Mouse (Mus musculus): Measurements from ENCODE around the gene Atxn3. TPM values are rescaled to one million over a fixed set of nuclear protein-coding genes. Genes with fewer than 3 reads are reported as not detected.
"Not testable (repeated sequence)": the region's sequence is repeated elsewhere in the genome, so short reads cannot be mapped to it uniquely, and the experiment has no call there.

The Atxn3 gene
- total and polyA plus RNA-seq, 2 experiments from 2014 or later, result 8.9 to 13.7 TPM

DNA sequence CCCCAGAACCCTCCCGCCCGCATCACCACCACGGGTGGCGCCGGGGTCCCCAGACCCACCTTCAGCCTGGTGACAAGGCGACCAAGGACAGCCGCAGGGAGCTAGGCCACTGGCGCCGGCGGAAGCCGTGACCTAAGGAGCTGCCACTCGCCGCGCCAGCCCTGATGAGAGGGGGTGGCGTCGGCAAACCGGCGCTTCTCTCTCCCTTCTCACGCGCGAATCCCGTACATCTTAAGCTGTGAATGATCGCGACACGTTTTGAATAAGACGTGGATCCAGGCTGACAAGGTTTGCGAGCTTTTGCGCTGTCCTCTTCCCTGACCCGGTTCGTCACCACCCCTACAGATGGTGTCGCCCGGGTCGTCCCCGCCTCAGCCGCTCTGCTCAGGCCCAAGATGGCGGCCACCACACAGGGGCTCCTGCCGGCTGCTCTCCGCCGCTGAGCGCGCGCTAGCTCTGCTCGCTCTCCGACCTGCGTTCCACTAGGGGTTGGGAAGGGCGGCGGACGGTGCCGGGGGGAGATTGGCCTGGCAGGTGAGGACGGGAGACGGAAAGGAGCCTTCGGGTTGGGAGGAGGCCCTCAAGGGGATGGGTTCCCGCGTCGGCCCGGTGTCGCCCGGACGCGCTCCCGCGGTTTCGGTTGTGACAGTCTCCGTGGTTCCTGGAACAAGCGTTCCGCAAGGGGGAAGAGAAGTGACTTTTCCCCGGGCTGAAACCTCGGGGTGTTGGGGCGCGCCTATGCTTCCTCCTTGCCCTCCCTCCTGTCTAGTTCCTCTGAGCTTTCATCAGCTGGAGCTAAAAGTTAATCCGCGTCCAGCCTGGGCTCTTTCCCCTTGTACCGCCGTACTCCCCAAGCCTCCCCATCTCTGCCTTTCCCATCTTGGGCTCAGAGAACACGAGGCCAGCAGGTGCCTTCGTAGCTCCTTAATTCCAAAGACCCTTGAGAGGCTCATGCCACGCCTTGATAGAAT, 17.8 kb upstream of the Atxn3 start, which contains the start of gene Cpsf2:
TSS of gene Cpsf2 (plus strand) at position 388 of the 971 bp plus-strand sequence.
- peak within 1 kb of the TSS; percentile 95 for H3K9ac ChIP-seq
- WGBS, result under 1% methylated on average over 77 of the region's 77 CpGs
- H3K27ac ChIP-seq (ENCODE audit: low read depth, low read length), result peak within 1 kb of the TSS; percentile 95
- no peaks in the 10 kb centered on the region for H3K27me3 ChIP-seq (ENCODE audit: insufficient read depth, low read length)
- peak within 1 kb of the TSS; percentile 80 for H3K4me2 ChIP-seq (ENCODE audit: low read depth)
- peaks cover 16% of the 10 kb centered on the region for H3K4me1 ChIP-seq (ENCODE audit: insufficient read depth)
- H3K4me3 ChIP-seq (ENCODE audit: low read depth, low read length), result peak within 1 kb of the TSS; percentile 96
- DNase-seq (peak; percentile 92), ATAC-seq (peak; percentile 97)
- H3K36me3 ChIP-seq (ENCODE audit: insufficient read depth), result 0 out of 2 replicates have a peak, but pooled peaks cover 5% of the 10 kb centered on the region
- no peak for TF ChIP-seq CTCF (IDR thresholded peaks at IDR 0.05; ENCODE audit: low read depth)
- H3K9me3 ChIP-seq (ENCODE audit: low read length), result no peaks in the 10 kb centered on the region

DNA sequence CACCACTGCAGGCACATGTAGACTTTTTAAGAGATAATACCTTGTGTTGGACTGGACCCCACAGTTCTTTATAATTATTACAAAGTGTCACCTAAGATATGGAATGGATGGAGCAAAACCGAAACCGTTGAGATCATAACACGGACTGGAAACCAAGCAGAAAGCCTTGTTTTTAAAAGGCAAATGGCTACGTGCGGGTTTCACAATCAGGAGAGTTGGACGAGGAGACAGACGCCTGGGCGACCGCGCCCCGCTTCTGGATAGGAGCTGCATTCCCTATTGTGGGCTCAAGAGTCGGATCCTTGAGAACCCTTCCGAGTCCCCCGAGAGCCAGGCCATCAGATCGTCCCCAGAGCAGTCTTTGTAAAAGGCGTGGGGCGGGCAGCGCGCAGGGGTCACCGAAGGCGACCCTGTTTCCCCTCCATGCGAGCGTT, 17.1 kb upstream of the Atxn3 start:
- no peak for DNase-seq

DNA sequence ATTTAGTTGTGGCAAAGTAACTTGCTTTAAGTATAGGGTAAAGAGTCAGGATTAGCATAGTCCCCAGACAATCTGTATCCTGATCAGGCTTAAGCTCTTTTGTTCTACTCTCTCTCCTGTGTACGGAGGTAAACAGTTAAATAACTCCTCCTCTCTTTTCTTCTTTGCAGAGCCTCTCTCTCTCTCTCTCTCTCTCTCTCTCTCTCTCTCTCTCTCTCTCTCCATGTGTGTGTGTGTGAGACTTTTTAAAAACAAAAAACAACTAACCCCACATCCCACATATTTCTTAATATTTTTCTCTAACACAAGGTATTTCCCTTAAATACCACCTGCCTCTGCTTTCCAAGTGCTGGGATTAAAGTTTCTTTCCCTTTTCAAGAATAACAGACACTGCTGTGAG, 16.5 kb upstream of the Atxn3 start:
- Histone ChIP-seq H3K9ac (peak overlapping the region; percentile 95; the same call in 1 of the 2 replicates), H3K27me3 (ENCODE audit: insufficient read depth, low read length) (no peaks in the 10 kb centered on the region), H3K4me1 (ENCODE audit: insufficient read depth) (peaks cover 16% of the 10 kb centered on the region), H3K36me3 (ENCODE audit: insufficient read depth) (peaks cover 10% of the 10 kb centered on the region; the same call in 1 of the 2 replicates), H3K9me3 (ENCODE audit: low read length) (no peaks in the 10 kb centered on the region), H3K27ac (ENCODE audit: low read depth, low read length) (peak overlapping the region; percentile 95; the same call in 1 of the 2 replicates), H3K4me2 (ENCODE audit: low read depth) (peak overlapping the region; percentile 80), H3K4me3 (ENCODE audit: low read depth, low read length) (peak overlapping the region; percentile 96)
- no peak for TF ChIP-seq CTCF (IDR thresholded peaks at IDR 0.05; ENCODE audit: low read depth)
- DNase-seq (no peak), ATAC-seq (no peak)
- WGBS, result 0% methylated on average over 1 of the region's 1 CpGs

More for the DNA sequence above, 17.1 kb upstream of the Atxn3 start:
- no peak for ATAC-seq
- Histone ChIP-seq H3K27me3 (ENCODE audit: insufficient read depth, low read length) (no peaks in the 10 kb centered on the region), H3K9me3 (ENCODE audit: low read length) (no peaks in the 10 kb centered on the region), H3K27ac (ENCODE audit: low read depth, low read length) (peak overlapping the region; percentile 95), H3K4me2 (ENCODE audit: low read depth) (peak overlapping the region; percentile 80), H3K36me3 (ENCODE audit: insufficient read depth) (0 out of 2 replicates have a peak, but pooled peaks cover 5% of the 10 kb centered on the region), H3K4me3 (ENCODE audit: low read depth, low read length) (peak overlapping the region; percentile 96), H3K9ac (peak overlapping the region; percentile 95), H3K4me1 (ENCODE audit: insufficient read depth) (peaks cover 16% of the 10 kb centered on the region)
- TF ChIP-seq CTCF (IDR thresholded peaks at IDR 0.05; ENCODE audit: low read depth), result no peak
- under 1% methylated on average over 23 of the region's 23 CpGs for WGBS

DNA sequence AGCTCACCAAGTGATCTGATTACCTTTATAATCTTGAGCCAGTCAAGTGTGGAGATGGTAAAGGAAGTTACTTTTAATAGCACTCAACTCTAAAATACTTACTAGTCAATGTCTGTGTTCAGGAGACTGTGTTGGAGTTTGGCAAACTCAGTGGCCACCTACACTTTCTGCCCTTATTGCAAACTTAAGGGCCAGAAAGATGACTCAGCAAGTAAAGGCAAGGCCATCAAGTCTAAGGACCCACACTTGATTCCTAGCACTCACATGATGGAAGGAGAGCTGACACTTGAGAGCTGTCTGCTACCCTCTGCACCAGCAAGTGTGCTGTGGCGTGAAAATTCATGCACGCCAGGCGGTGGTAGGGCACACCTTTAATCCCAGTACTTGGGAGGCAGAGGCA, 14.2 kb upstream of the Atxn3 start:
- Histone ChIP-seq H3K4me1 (ENCODE audit: insufficient read depth) (peaks cover 15% of the 10 kb centered on the region), H3K4me3 (ENCODE audit: low read depth, low read length) (no peak overlapping the region), H3K9me3 (ENCODE audit: low read length) (no peaks in the 10 kb centered on the region), H3K27ac (ENCODE audit: low read depth, low read length) (no peak overlapping the region), H3K4me2 (ENCODE audit: low read depth) (no peak overlapping the region), H3K27me3 (ENCODE audit: insufficient read depth, low read length) (no peaks in the 10 kb centered on the region), H3K9ac (no peak overlapping the region), H3K36me3 (ENCODE audit: insufficient read depth) (peaks cover 27% of the 10 kb centered on the region)
- ATAC-seq (no peak), DNase-seq (no peak)
- WGBS, result 99% methylated on average over 3 of the region's 3 CpGs
- no peak for TF ChIP-seq CTCF (IDR thresholded peaks at IDR 0.05; ENCODE audit: low read depth)

DNA sequence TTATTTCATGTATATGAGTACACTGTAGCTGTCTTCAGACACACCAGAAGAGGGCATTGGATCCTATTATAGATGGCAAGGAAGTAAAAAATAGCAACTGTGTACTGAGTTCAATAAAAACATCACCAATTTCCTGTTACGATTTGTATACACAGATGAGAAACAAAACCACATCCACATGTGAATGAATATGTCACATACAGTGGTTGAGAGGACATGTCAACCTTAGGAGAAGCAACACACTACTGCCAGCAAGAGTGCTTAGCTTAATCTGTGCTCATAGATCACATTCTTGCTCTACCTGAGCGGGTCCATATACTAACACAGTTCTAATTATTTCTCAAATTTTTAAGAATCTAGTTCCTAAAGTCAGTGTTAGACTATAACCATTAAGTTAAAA, 13.3 kb upstream of the Atxn3 start:
- no peak for TF ChIP-seq CTCF (IDR thresholded peaks at IDR 0.05; ENCODE audit: low read depth)
- Histone ChIP-seq H3K9ac (no peak overlapping the region), H3K4me2 (ENCODE audit: low read depth) (no peak overlapping the region), H3K4me3 (ENCODE audit: low read depth, low read length) (no peak overlapping the region), H3K27ac (ENCODE audit: low read depth, low read length) (no peak overlapping the region), H3K36me3 (ENCODE audit: insufficient read depth) (peaks cover 33% of the 10 kb centered on the region), H3K4me1 (ENCODE audit: insufficient read depth) (peaks cover 6% of the 10 kb centered on the region), H3K9me3 (ENCODE audit: low read length) (no peaks in the 10 kb centered on the region), H3K27me3 (ENCODE audit: insufficient read depth, low read length) (no peaks in the 10 kb centered on the region)
- ATAC-seq, result no peak
- 96% methylated on average over 2 of the region's 2 CpGs for WGBS
- no peak for DNase-seq

DNA sequence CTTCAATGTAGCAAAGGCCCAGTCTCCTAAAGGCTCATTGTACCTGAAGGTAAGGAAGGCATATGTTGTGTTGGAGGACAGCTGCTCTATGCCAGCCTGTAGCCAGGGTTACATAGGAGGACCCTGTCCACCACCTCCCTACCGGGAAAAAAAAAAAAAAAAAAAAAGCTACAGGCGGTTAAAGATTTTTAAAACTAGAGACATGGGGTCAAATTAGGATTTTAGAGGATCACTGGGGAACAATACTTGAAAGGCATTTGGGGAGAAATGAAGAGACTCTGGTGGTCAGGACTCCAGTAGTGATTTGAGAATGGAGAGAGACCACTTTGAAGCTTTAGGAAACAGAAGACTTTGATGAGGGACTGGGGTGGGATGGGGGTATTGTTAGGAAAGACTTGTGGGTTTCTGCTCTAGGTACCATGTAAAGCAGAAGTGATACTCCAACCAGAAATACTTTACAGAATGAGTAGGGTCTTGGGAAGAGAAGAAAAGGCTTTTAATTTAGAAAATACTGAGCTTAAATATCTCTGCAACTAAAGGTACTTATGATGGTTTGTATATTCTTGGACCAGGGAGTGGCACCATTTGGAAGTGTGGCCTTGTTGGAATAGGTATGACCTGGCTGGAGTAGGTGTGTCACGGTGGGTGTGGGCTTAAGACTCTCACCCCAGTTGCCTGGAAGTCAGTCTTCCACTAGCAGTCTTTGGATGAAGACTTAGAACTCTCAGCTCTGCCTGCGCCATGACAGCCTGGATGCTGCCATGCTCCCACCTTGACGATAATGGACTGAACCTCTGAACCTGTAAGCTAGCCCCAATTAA, 1.1 kb upstream of the Atxn3 start:
- DNase-seq; ATAC-seq; H3K9me3 ChIP-seq (ENCODE audit: low read length); H3K4me3 ChIP-seq (ENCODE audit: low read depth, low read length); H3K27me3 ChIP-seq (ENCODE audit: insufficient read depth, low read length); H3K27ac ChIP-seq (ENCODE audit: low read depth, low read length); H3K4me1 ChIP-seq (ENCODE audit: insufficient read depth); H3K9ac ChIP-seq; H3K36me3 ChIP-seq (ENCODE audit: insufficient read depth): not testable (repeated sequence)
- 0 out of 2 replicates have a peak overlapping the region, but pooled peaks have one; percentile 40 for H3K4me2 ChIP-seq (ENCODE audit: low read depth)
- WGBS, result 94% methylated on average over 5 of the region's 5 CpGs
